Mouse (Mus musculus): ENCODE results near the gene 2300003K06Rik. TPM values are rescaled to one million over a fixed set of nuclear protein-coding genes. Genes with fewer than 3 reads are reported as not detected.
A peak's percentile ranks its signal among the peaks of the same experiment; 100 is the strongest.
"Not testable (repeated sequence)": the region's sequence is repeated elsewhere in the genome, so short reads cannot be mapped to it uniquely, and the experiment has no call there.

The 2300003K06Rik gene
- polyA plus RNA-seq (2015; fragmentation: Nextera tagmentation; extraction: Ambion mirVana), result not detected in 2 replicates

DNA sequence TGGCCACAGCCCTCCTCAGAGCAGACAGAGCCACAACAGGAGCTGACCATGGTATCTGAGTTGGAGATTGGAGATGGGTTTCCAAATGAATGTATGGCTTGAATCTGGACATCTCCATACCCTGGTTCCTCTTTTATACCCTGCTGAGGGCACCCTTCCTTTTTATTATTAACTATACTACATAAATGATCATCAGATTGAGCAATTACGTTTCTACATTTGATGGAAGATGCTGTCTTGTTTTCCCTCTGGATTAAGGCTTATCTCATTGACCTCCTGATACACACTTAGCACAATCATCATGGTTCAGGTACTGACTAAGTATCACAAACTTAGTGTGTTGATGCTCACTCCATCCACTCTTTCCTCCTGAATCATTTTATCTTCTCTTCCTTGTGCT lies at the start of gene 2300003K06Rik:
Gene 2300003K06Rik (minus strand): TSS at position 101 of the 400 bp plus-strand sequence.
- Histone ChIP-seq H3K36me3 (replicated peaks) (no peaks in the 10 kb centered on the region), H3K27me3 (replicated peaks) (no peaks in the 10 kb centered on the region), H3K4me2 (no peak within 1 kb of the TSS), H3K9ac (no peak within 1 kb of the TSS), H3K4me1 (no peaks in the 10 kb centered on the region), H3K9me3 (no peaks in the 10 kb centered on the region), H3K27ac (no peak within 1 kb of the TSS), H3K4me3 (no peak within 1 kb of the TSS)
- no peak for ATAC-seq (replicated peaks)
- WGBS, result 76% methylated on average over 1 of the region's 1 CpGs

GRCm38 (mm10) chr11:99878887-99879286 lies 41.0 kb upstream of the 2300003K06Rik start, which contains the start of gene Gm11567:
Gm11567 (plus strand) TSS chr11:99879187.
- not testable (repeated sequence) for H3K4me3 ChIP-seq; H3K27ac ChIP-seq; H3K9ac ChIP-seq; H3K4me1 ChIP-seq; H3K36me3 ChIP-seq (replicated peaks); ATAC-seq (replicated peaks); H3K9me3 ChIP-seq; H3K4me2 ChIP-seq; H3K27me3 ChIP-seq (replicated peaks)
- 58% methylated on average over 1 of the region's 1 CpGs for WGBS

GRCm38 (mm10) chr11:99873089-99873488 lies 35.2 kb upstream of the 2300003K06Rik start, which contains the start of gene Krtap9-1:
Krtap9-1 (plus strand) TSS chr11:99873389.
- not testable (repeated sequence) for H3K9ac ChIP-seq; H3K27me3 ChIP-seq (replicated peaks); H3K4me3 ChIP-seq; H3K4me1 ChIP-seq; H3K4me2 ChIP-seq; H3K36me3 ChIP-seq (replicated peaks); H3K27ac ChIP-seq; H3K9me3 ChIP-seq; ATAC-seq (replicated peaks)
- WGBS, result 73% methylated on average over 1 of the region's 1 CpGs

GRCm38 (mm10) chr11:99864176-99864575 lies 26.3 kb upstream of the 2300003K06Rik start, which contains the start of gene Gm11559:
Gm11559 (plus strand) TSS chr11:99864476.
- H3K4me3 ChIP-seq; ATAC-seq (replicated peaks); H3K36me3 ChIP-seq (replicated peaks); H3K27ac ChIP-seq; H3K9ac ChIP-seq; H3K27me3 ChIP-seq (replicated peaks); H3K4me1 ChIP-seq; H3K9me3 ChIP-seq; H3K4me2 ChIP-seq: not testable (repeated sequence)
- 73% methylated on average over 1 of the region's 1 CpGs for WGBS

- no peak overlapping the region for H3K27ac ChIP-seq
- no peaks in the 10 kb centered on the region for H3K27me3 ChIP-seq (replicated peaks)
- no peak overlapping the region for H3K4me2 ChIP-seq
- no peak overlapping the region for H3K9ac ChIP-seq
- H3K36me3 ChIP-seq (replicated peaks), result no peaks in the 10 kb centered on the region
- no peaks in the 10 kb centered on the region for H3K9me3 ChIP-seq
- no peak for ATAC-seq (replicated peaks)
- no peak overlapping the region for H3K4me3 ChIP-seq
- WGBS, result 75% methylated on average over 2 of the region's 2 CpGs
- peaks cover 4% of the 10 kb centered on the region; the same call in 1 of the 2 replicates for H3K4me1 ChIP-seq
Observed at GRCm38 (mm10) chr11:99858761-99859160, 20.9 kb upstream of the 2300003K06Rik start.

- no peaks in the 10 kb centered on the region for H3K36me3 ChIP-seq (replicated peaks)
- no peak within 1 kb of the TSS for H3K4me3 ChIP-seq
- H3K4me2 ChIP-seq, result no peak within 1 kb of the TSS
- no peaks in the 10 kb centered on the region for H3K27me3 ChIP-seq (replicated peaks)
- no peak within 1 kb of the TSS for H3K9ac ChIP-seq
- ATAC-seq (replicated peaks), result no peak
- no peak within 1 kb of the TSS for H3K27ac ChIP-seq
- WGBS, result 88% methylated on average over 2 of the region's 2 CpGs
- no peaks in the 10 kb centered on the region for H3K9me3 ChIP-seq
- H3K4me1 ChIP-seq, result peaks cover 4% of the 10 kb centered on the region; the same call in 1 of the 2 replicates
Observed at GRCm38 (mm10) chr11:99857617-99858016, 19.8 kb upstream of the 2300003K06Rik start, which contains the start of gene Gm11568. Gm11568 (plus strand) TSS chr11:99857917.

DNA sequence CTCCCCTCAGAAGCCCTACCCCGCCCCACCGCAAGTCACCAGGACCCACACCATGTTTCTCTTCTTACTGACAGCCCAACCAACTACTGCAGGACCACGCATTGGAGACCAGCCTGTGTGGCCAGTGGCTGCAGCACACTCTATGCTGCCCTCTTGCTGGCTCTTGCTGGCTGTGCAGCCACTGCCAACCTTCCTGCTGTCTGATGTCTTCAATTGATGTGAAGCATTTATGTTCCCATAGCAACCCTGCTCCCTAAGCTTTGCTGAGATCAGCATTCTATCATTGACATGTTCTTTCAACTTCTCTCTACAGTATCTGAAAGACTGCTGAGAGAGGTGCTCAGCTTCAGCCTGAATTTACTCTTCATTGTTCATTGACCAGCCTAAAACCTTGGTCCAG lies 16.3 kb upstream of the 2300003K06Rik start:
- Histone ChIP-seq H3K36me3 (replicated peaks) (no peaks in the 10 kb centered on the region), H3K27me3 (replicated peaks) (no peaks in the 10 kb centered on the region), H3K4me1 (peaks cover 4% of the 10 kb centered on the region; the same call in 1 of the 2 replicates), H3K4me3 (no peak overlapping the region), H3K4me2 (no peak overlapping the region), H3K9me3 (no peaks in the 10 kb centered on the region), H3K9ac (no peak overlapping the region), H3K27ac (peak overlapping the region; percentile 2; the same call in 1 of the 2 replicates)
- ATAC-seq (replicated peaks), result 0 out of 2 replicates have a peak, but pooled peaks have one; percentile 54
- WGBS, result 67% methylated on average over 3 of the region's 3 CpGs

- no peak within 1 kb of the TSS for H3K9ac ChIP-seq
- H3K4me3 ChIP-seq, result no peak within 1 kb of the TSS
- H3K27ac ChIP-seq, result no peak within 1 kb of the TSS
- no peak for ATAC-seq (replicated peaks)
- H3K4me2 ChIP-seq, result no peak within 1 kb of the TSS
- no peaks in the 10 kb centered on the region for H3K27me3 ChIP-seq (replicated peaks)
- no peaks in the 10 kb centered on the region for H3K9me3 ChIP-seq
- peaks cover 4% of the 10 kb centered on the region; the same call in 1 of the 2 replicates for H3K4me1 ChIP-seq
- no peaks in the 10 kb centered on the region for H3K36me3 ChIP-seq (replicated peaks)
Observed at GRCm38 (mm10) chr11:99851508-99851907, 13.6 kb upstream of the 2300003K06Rik start, which contains the start of gene Krtap4-16. Krtap4-16 (minus strand) TSS chr11:99851608.

DNA sequence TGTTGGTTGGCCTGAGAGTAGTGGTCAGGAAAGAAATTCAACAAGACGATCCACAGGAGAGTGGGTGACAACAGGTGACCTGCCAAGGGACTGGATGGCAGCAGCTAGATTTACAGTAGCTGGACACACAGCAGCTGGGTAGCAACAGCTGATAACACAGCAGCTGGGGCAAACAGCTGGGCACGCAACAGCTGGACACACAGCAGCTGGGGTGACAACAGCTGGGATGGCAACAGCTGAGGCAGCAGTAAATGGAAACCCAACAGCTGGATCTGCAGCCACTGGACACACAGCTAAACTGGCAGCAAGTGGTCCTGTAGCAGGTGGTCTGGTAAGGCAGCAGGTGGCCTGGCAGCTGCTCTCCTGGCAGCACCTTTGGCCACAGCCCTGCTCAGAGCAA lies 8.9 kb upstream of the 2300003K06Rik start:
- no peaks in the 10 kb centered on the region for H3K9me3 ChIP-seq
- no peaks in the 10 kb centered on the region for H3K36me3 ChIP-seq (replicated peaks)
- ATAC-seq (replicated peaks), result no peak
- no peaks in the 10 kb centered on the region for H3K27me3 ChIP-seq (replicated peaks)
- H3K27ac ChIP-seq, result no peak overlapping the region
- H3K9ac ChIP-seq, result no peak overlapping the region
- no peak overlapping the region for H3K4me3 ChIP-seq
- H3K4me2 ChIP-seq, result no peak overlapping the region
- WGBS, result 95% methylated on average over 2 of the region's 2 CpGs
- H3K4me1 ChIP-seq, result no peaks in the 10 kb centered on the region

DNA sequence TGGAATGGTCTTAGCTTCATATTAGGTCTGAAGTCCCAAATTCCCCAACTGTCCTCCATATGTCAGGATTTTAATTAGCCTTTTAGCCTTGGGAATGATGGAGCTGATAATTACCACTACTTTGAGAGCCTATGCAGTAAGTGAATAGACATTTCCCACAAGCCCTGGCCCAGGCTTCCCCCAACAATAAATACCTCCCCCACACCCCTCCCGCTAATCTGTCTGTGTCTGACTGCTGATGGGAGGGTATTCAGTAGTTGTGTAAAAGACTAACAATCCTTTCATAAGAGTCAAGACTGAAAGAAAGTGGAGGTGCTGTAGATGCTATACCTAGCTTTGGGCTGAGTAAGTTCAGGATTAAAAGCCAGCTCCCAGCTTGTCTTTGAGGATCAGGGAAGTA lies 4.3 kb upstream of the 2300003K06Rik start:
- no peak for ATAC-seq (replicated peaks)
- no peaks in the 10 kb centered on the region for H3K36me3 ChIP-seq (replicated peaks)

DNA sequence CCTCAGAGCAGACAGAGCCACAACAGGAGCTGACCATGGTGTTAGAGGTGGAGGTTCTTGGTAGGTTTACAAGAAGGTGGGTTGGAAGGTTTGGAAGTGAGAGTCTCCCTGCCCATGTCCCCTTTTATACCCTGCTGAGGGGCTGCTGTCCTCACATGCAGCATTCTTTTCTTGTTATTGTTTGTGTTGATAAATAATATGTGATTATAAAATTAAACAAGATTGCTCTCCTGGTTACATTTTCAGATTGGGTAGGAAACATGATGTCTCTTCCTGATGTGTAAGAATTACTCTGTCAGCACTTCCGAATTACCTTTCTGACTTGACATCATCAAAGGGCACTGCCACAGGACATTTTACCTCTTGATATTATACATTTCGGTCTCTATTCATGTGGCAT lies 22.3 kb downstream of the 2300003K06Rik start, which contains the start of gene Gm11564:
Gene Gm11564 (minus strand): TSS at position 101 of the 400 bp plus-strand sequence.
- H3K36me3 ChIP-seq (replicated peaks); H3K4me2 ChIP-seq; ATAC-seq (replicated peaks); H3K27ac ChIP-seq; H3K4me1 ChIP-seq; H3K9me3 ChIP-seq; H3K4me3 ChIP-seq; H3K27me3 ChIP-seq (replicated peaks); H3K9ac ChIP-seq: not testable (repeated sequence)
- 90% methylated on average over 2 of the region's 2 CpGs for WGBS

More for the DNA sequence above, 4.3 kb upstream of the 2300003K06Rik start:
- Histone ChIP-seq H3K4me1 (no peaks in the 10 kb centered on the region), H3K9me3 (no peaks in the 10 kb centered on the region), H3K4me2 (no peak overlapping the region), H3K27me3 (replicated peaks) (no peaks in the 10 kb centered on the region), H3K27ac (no peak overlapping the region), H3K9ac (no peak overlapping the region), H3K4me3 (no peak overlapping the region)
- WGBS, result 57% methylated on average over 1 of the region's 1 CpGs

- H3K4me3 ChIP-seq; H3K27me3 ChIP-seq (replicated peaks); H3K4me1 ChIP-seq; ATAC-seq (replicated peaks); H3K36me3 ChIP-seq (replicated peaks); H3K9me3 ChIP-seq; H3K27ac ChIP-seq; H3K9ac ChIP-seq; H3K4me2 ChIP-seq: not testable (repeated sequence)
Observed at GRCm38 (mm10) chr11:99809792-99810191, 28.1 kb downstream of the 2300003K06Rik start, which contains the start of gene Krtap4-13. Krtap4-13 (minus strand) TSS chr11:99809892.

DNA sequence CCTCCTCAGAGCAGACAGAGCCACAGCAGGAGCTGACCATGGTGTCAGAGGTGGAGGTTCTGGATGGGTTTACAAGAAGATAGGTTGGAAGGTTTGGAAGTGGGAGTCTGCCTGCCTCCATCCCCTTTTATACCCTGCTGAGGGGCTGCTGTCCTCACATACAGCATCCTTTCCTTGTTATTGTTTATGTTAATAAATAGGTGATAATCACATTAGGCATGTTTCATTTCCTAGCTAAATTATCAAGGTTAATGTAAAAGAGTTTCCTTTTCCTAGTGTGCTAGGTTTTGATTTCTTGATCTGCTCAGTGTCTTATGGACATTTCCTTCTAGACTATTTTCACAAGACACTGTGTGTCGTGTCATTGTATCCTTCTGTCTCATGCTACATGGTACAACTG lies 33.5 kb downstream of the 2300003K06Rik start, which contains the start of gene Gm11554:
Gene Gm11554 (minus strand): TSS at position 101 of the 400 bp plus-strand sequence.
- not testable (repeated sequence) for H3K27me3 ChIP-seq (replicated peaks); H3K4me1 ChIP-seq; ATAC-seq (replicated peaks); H3K36me3 ChIP-seq (replicated peaks); H3K9me3 ChIP-seq; H3K4me3 ChIP-seq; H3K9ac ChIP-seq; H3K4me2 ChIP-seq; H3K27ac ChIP-seq
- WGBS, result no CpG with 5 or more reads among the region's 1 CpGs

Measured in midbrain, embryonic 15.5 days (tissue).